Mouse (Mus musculus) lung, embryonic 14.5 days (tissue): ENCODE results near the gene Gm5089. TPM values are rescaled to one million over a fixed set of nuclear protein-coding genes. Genes with fewer than 3 reads are reported as not detected.

Source experiments
- ATAC-seq: fragments of 200-750 bp; cut with Nextera tagmentation; 2 replicates; pipeline ENCODE4 v1.8.0; 2017; ENCODE audit warnings: mild to moderate bottlenecking, moderate TSS enrichment, moderate library complexity; ENCODE audit not compliant: insufficient read depth
- DNase-seq: peaks from one replicate; pipeline ENCODE4 v3.0.0-alpha.2; 2015
- H3K27ac ChIP-seq: fragments of 300-500 bp; sonication (generic); 2 replicates; pipeline ENCODE4 v1.5.1; 2014; ENCODE audit warnings: low read depth, mild to moderate bottlenecking, moderate library complexity
- H3K27me3 ChIP-seq: fragments of 300-500 bp; sonication (generic); 2 replicates; pipeline ENCODE4 v1.6.1; 2014; ENCODE audit warnings: low read length, control low read depth; ENCODE audit not compliant: insufficient read depth
- H3K36me3 ChIP-seq: fragments of 300-500 bp; sonication (generic); 2 replicates; pipeline ENCODE4 v1.6.1; 2014; ENCODE audit warnings: control low read depth; ENCODE audit not compliant: insufficient read depth
- H3K4me1 ChIP-seq: fragments of 300-500 bp; sonication (generic); 2 replicates; pipeline ENCODE4 v1.6.1; 2014; ENCODE audit warnings: antibody characterized with exemption, control low read depth; ENCODE audit not compliant: insufficient read depth
- H3K4me2 ChIP-seq: fragments of 300-500 bp; sonication (generic); 2 replicates; pipeline ENCODE4 v1.6.1; 2014; ENCODE audit warnings: mild to moderate bottlenecking
- H3K4me3 ChIP-seq: fragments of 300-500 bp; sonication (generic); 2 replicates; pipeline ENCODE4 v1.5.1; 2014; ENCODE audit warnings: low read depth, low read length
- H3K9ac ChIP-seq: fragments of 300-500 bp; sonication (generic); 2 replicates; pipeline ENCODE4 v1.6.1; 2014
- H3K9me3 ChIP-seq: fragments of 300-500 bp; sonication (generic); 2 replicates; pipeline ENCODE4 v1.6.1; 2016; ENCODE audit warnings: low read depth, low read length, control low read depth
- CTCF ChIP-seq: IDR thresholded peaks from 2 replicates; pipeline ENCODE4 v1.5.1; 2016; ENCODE audit warnings: antibody characterized with exemption, low read depth
- WGBS: fragments of 180-500 bp; shearing (Covaris S2); extraction: QIAGEN DNeasy Blood & Tissue Kit; methylation state at CpG from one replicate; pipeline ENCODE4 v1.1.7; 2014; 5-methylcytosine and 5-hydroxymethylcytosine counted together
- polyA plus RNA-seq: library from polyadenylated mRNA; unstranded; fragments of >200 nt; fragmentation: Nextera tagmentation; extraction: Ambion mirVana; gene quantifications from 2 replicates; pipeline ENCODE4 v1.2.1, GENCODE M21; 2014

The Gm5089 gene
- polyA plus RNA-seq, 1 experiment from 2014 or later = not detected

DNA sequence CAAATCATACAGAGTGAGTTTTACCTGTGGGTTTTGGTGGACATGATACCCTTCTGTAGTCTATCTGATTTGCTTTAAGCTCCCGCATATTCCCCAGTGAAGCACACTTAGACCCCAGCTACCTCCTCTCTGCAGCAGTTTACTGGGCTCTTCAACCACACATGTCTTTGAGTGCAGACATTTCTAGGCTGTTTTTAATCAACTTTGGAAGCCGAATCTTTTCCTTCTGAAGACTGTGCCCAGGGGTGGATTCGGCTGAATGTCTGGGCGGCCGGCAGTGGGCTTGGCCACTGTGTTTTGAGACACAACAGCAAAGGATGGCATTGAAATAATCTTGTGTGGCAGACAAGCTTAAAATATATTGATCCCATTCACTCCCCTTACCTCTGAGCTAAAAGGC is 36.5 kb upstream of the Gm5089 start:
- DNase-seq (peak; percentile 7), ATAC-seq (no peak)
- H3K4me3 ChIP-seq = no peak overlapping the region
- no peaks in the 10 kb centered on the region for H3K36me3 ChIP-seq
- peaks cover 87% of the 10 kb centered on the region for H3K27me3 ChIP-seq
- WGBS = 7% methylated on average over 5 of the region's 5 CpGs
- no peak overlapping the region for H3K4me2 ChIP-seq
- TF ChIP-seq CTCF = no peak
- no peak overlapping the region for H3K27ac ChIP-seq
- H3K9ac ChIP-seq = no peak overlapping the region
- no peaks in the 10 kb centered on the region for H3K4me1 ChIP-seq
- H3K9me3 ChIP-seq = no peaks in the 10 kb centered on the region

GRCm38 (mm10) chr14:122486611-122487010 is 35.7 kb upstream of the Gm5089 start:
- TF ChIP-seq CTCF = no peak

DNA sequence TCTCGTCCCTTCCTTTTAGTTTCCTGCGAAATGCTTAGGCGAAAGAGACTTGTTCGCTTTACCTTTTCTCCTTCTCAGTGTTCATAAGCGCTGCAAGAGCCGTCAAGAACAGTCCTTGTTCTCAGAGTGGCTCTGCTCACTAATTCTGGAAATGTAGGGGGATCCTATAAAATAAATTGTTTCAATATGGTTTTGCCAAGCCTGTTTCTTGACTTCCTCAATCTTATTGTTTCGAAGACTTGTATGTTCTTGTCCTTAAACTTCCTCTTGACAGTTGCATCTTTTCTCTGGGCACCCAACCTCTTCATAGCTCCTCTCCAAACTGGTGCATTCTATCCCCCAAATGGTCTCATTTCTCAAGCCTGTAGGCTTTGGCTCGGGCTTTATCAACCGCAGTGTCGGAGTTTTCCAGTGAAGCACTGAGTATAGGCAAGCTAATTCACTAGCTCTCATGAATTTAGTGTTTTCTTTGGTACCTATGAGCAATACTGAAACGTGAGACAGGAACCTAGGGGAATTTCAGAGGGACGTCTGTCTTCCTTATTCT is 34.8 kb upstream of the Gm5089 start:
- WGBS = 4% methylated on average over 12 of the region's 12 CpGs
- Histone ChIP-seq H3K4me2 (no peak overlapping the region), H3K27me3 (peaks cover 92% of the 10 kb centered on the region), H3K9ac (no peak overlapping the region), H3K4me3 (no peak overlapping the region), H3K4me1 (no peaks in the 10 kb centered on the region), H3K36me3 (no peaks in the 10 kb centered on the region), H3K27ac (no peak overlapping the region), H3K9me3 (no peaks in the 10 kb centered on the region)
- no peak for TF ChIP-seq CTCF
- DNase-seq (peak; percentile 11), ATAC-seq (no peak)

More at GRCm38 (mm10) chr14:122486611-122487010, 35.7 kb upstream of the Gm5089 start:
- H3K4me3 ChIP-seq = no peak overlapping the region
- WGBS = 12% methylated on average over 1 of the region's 1 CpGs
- peaks cover 92% of the 10 kb centered on the region for H3K27me3 ChIP-seq
- H3K9ac ChIP-seq = no peak overlapping the region
- no peak overlapping the region for H3K27ac ChIP-seq
- H3K4me2 ChIP-seq = no peak overlapping the region
- no peak for DNase-seq
- no peaks in the 10 kb centered on the region for H3K36me3 ChIP-seq
- ATAC-seq = no peak
- H3K9me3 ChIP-seq = no peaks in the 10 kb centered on the region
- no peaks in the 10 kb centered on the region for H3K4me1 ChIP-seq

GRCm38 (mm10) chr14:122484844-122485551 is 34.1 kb upstream of the Gm5089 start:
- H3K4me3 ChIP-seq = no peak overlapping the region
- 1% methylated on average over 24 of the region's 24 CpGs for WGBS
- H3K9ac ChIP-seq = no peak overlapping the region
- peaks cover 92% of the 10 kb centered on the region for H3K27me3 ChIP-seq
- no peak overlapping the region for H3K4me2 ChIP-seq
- DNase-seq (peak; percentile 4), ATAC-seq (no peak)
- no peak overlapping the region for H3K27ac ChIP-seq
- H3K4me1 ChIP-seq = no peaks in the 10 kb centered on the region
- no peak for TF ChIP-seq CTCF
- H3K36me3 ChIP-seq = no peaks in the 10 kb centered on the region
- H3K9me3 ChIP-seq = no peaks in the 10 kb centered on the region

DNA sequence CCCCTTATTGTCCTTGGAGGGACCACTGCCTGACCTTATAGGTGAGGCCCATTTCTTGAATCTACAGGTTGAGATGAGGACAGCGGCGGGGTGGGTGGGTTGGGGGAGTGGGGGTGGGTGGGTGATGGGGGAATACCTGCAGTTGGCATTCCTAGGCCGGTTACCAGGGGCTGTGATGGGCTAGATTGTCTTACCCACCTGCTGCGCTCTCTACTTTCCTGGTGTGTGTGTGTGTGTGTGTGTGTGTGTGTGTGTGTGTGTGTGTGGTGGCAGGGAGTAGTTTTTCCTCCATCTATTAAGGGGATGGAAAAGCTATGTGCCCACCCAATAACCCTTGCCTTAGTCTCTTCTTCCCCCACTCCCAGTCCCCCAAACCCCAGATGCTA is 33.5 kb upstream of the Gm5089 start:
- no peak overlapping the region for H3K27ac ChIP-seq
- 4% methylated on average over 4 of the region's 4 CpGs for WGBS
- ATAC-seq = no peak
- no peaks in the 10 kb centered on the region for H3K4me1 ChIP-seq
- H3K9me3 ChIP-seq = no peaks in the 10 kb centered on the region
- no peak overlapping the region for H3K9ac ChIP-seq
- no peak for DNase-seq
- no peak for TF ChIP-seq CTCF
- no peak overlapping the region for H3K4me2 ChIP-seq
- H3K4me3 ChIP-seq = no peak overlapping the region
- H3K36me3 ChIP-seq = no peaks in the 10 kb centered on the region
- peaks cover 90% of the 10 kb centered on the region for H3K27me3 ChIP-seq

- Histone ChIP-seq H3K4me2 (no peak overlapping the region), H3K36me3 (no peaks in the 10 kb centered on the region), H3K27me3 (peaks cover 90% of the 10 kb centered on the region), H3K9ac (no peak overlapping the region), H3K9me3 (no peaks in the 10 kb centered on the region), H3K27ac (no peak overlapping the region), H3K4me1 (no peaks in the 10 kb centered on the region), H3K4me3 (no peak overlapping the region)
- 2% methylated on average over 18 of the region's 18 CpGs for WGBS
- TF ChIP-seq CTCF = no peak
- DNase-seq (no peak), ATAC-seq (peak; percentile 15; the same call in 1 of the 2 replicates)
Observed at GRCm38 (mm10) chr14:122483556-122484421, 32.9 kb upstream of the Gm5089 start.

- DNase-seq (no peak), ATAC-seq (no peak)
- no peak for TF ChIP-seq CTCF
- H3K27me3 ChIP-seq = peaks cover 96% of the 10 kb centered on the region
- no peaks in the 10 kb centered on the region for H3K4me1 ChIP-seq
- no peak overlapping the region for H3K4me3 ChIP-seq
- 7% methylated on average over 5 of the region's 5 CpGs for WGBS
- H3K36me3 ChIP-seq = no peaks in the 10 kb centered on the region
- H3K9ac ChIP-seq = no peak overlapping the region
- H3K9me3 ChIP-seq = no peaks in the 10 kb centered on the region
- H3K4me2 ChIP-seq = no peak overlapping the region
- H3K27ac ChIP-seq = no peak overlapping the region
Observed at GRCm38 (mm10) chr14:122483024-122483385, 32.1 kb upstream of the Gm5089 start.
